Comparison of ENCODE assay signal across 8 mouse cellular contexts in the genomic region with DNA sequence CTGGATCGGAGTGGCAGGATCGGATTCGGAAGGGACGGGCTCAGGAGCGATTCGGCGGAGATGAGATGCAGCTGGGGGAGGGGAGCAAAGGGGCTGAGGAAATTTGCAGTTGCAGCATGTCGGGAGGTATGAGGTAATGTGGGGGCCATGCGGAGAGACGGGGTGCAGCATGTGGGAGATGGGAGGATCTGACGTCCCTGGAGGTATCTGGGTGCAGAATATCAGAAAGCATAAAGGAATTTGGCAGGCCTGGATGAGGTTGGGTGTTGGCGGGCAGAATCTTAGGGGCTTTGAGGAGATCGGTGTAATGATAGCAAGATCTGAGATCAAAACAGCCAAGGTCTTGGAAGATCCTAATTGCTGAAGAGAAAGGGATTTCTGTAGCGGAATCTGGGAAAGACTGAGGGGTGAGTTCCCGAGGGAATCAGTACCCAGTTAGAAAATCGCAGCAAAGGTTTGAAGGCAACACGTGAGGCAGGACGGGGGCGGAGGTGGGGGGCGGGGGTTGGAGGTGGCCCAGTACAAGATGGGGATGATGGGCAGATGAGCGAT. TPM values are rescaled to one million over a fixed set of nuclear protein-coding genes. Genes with fewer than 3 reads are reported as not detected.
A peak's percentile ranks its signal among the peaks of the same experiment; 100 is the strongest.
DNase-seq lines count a peak whose midpoint lies in the region; ATAC-seq and TF ChIP-seq lines count a peak whose summit lies in the region.

No protein-coding gene starts in this region.

- H3K36me3 ChIP-seq in lung, postnatal 0 days (ENCODE audit: insufficient read depth, low read length) = no peaks in the 10 kb centered on the region
- H3K36me3 ChIP-seq in heart, postnatal 0 days (replicated peaks; ENCODE audit: control insufficient read depth, insufficient read depth, low read length) = no peaks in the 10 kb centered on the region
- peaks cover under 1% of the 10 kb centered on the region for H3K36me3 ChIP-seq in megakaryocyte, embryonic 14.5 days (replicated peaks; ENCODE audit: low read length)

- H3K4me2 ChIP-seq in lung, postnatal 0 days (replicated peaks; ENCODE audit: low read depth, low read length) = peak overlapping the region; percentile 81
- peak overlapping the region; percentile 78 for H3K4me2 ChIP-seq in heart, postnatal 0 days (ENCODE audit: low read depth, low read length)

- WGBS in lung, postnatal 0 days = under 1% methylated on average over 21 of the region's 21 CpGs
- under 1% methylated on average over 21 of the region's 21 CpGs for WGBS in heart, postnatal 0 days

- no peak for TF ChIP-seq EP300 in lung, postnatal 0 days (IDR thresholded peaks at IDR 0.05)
- TF ChIP-seq EP300 in heart, postnatal 0 days (IDR thresholded peaks at IDR 0.05; ENCODE audit: low read depth) = no peak

- H3K27me3 ChIP-seq in lung, postnatal 0 days (replicated peaks; ENCODE audit: insufficient read depth, low read length) = no peaks in the 10 kb centered on the region
- no peaks in the 10 kb centered on the region for H3K27me3 ChIP-seq in heart, postnatal 0 days (ENCODE audit: control insufficient read depth, insufficient read depth, low read length)
- no peaks in the 10 kb centered on the region for H3K27me3 ChIP-seq in megakaryocyte, embryonic 14.5 days (replicated peaks)

- ATAC-seq in lung, postnatal 0 days = peak; percentile 68
- ATAC-seq in heart, postnatal 0 days (ENCODE audit: insufficient read depth, low read depth) = peak; percentile 63

- H3K27ac ChIP-seq in lung, postnatal 0 days (ENCODE audit: low read length) = no peak overlapping the region
- 0 out of 2 replicates have a peak overlapping the region, but pooled peaks have one; percentile 5 for H3K27ac ChIP-seq in heart, postnatal 0 days (ENCODE audit: low read depth)

- H3K9ac ChIP-seq in lung, postnatal 0 days (replicated peaks; ENCODE audit: low read depth) = peak overlapping the region; percentile 56
- H3K9ac ChIP-seq in heart, postnatal 0 days (replicated peaks; ENCODE audit: low read depth, low read length) = peak overlapping the region; percentile 68

- no peaks in the 10 kb centered on the region for H3K9me3 ChIP-seq in lung, postnatal 0 days (ENCODE audit: low read length)
- no peaks in the 10 kb centered on the region for H3K9me3 ChIP-seq in heart, postnatal 0 days (replicated peaks; ENCODE audit: control insufficient read depth, low read length)
- H3K9me3 ChIP-seq in megakaryocyte, embryonic 14.5 days = peaks cover 1% of the 10 kb centered on the region; the same call in 1 of the 2 replicates

- 0 out of 2 replicates have a peak, but pooled peaks cover 4% of the 10 kb centered on the region for H3K4me1 ChIP-seq in lung, postnatal 0 days (ENCODE audit: insufficient read depth, low read depth, low read length)
- H3K4me1 ChIP-seq in heart, postnatal 0 days (ENCODE audit: control insufficient read depth, insufficient read depth) = peaks cover 27% of the 10 kb centered on the region
- peaks cover 42% of the 10 kb centered on the region for H3K4me1 ChIP-seq in megakaryocyte, embryonic 14.5 days

- peak overlapping the region; percentile 78 for H3K4me3 ChIP-seq in lung, postnatal 0 days (ENCODE audit: low read depth, low read length)
- peak overlapping the region; percentile 72 for H3K4me3 ChIP-seq in heart, postnatal 0 days (ENCODE audit: low read depth, low read length)
- H3K4me3 ChIP-seq in megakaryocyte, embryonic 14.5 days (replicated peaks) = peak overlapping the region; percentile 97

- peak; percentile 83 for DNase-seq in cerebellum, adult 9-10 months
- no peak for DNase-seq in cerebellum, adult 11 months
- DNase-seq in lung, postnatal 0 days (ENCODE audit: low spot score) = no peak
- DNase-seq in lung, postnatal 36 days = no peak
- no peak for DNase-seq in heart, postnatal 0 days (ENCODE audit: low spot score)
- no peak for DNase-seq in testis, postnatal 10 days (ENCODE audit: low spot score)
- DNase-seq in urinary bladder, postnatal 25 days (ENCODE audit: low spot score) = no peak

- TF ChIP-seq CTCF in lung, postnatal 0 days (IDR thresholded peaks at IDR 0.05) = no peak
- no peak for TF ChIP-seq CTCF in heart, postnatal 0 days (IDR thresholded peaks at IDR 0.05; ENCODE audit: low read depth)

RNA-seq across cellular contexts. Expression of gene Trim32, which starts 0.4 kb away (rescaled TPM):
- 11.9 and 12.9 TPM in 2 replicates for polyA plus RNA-seq in lung, postnatal 0 days (2015; fragmentation: Nextera tagmentation; extraction: Ambion mirVana)
- total RNA-seq in heart, postnatal 0 days (2014; rRNA removed; ENCODE audit: low replicate concordance) = 29.0 and 40.0 TPM in 2 replicates
- polyA plus RNA-seq in heart, postnatal 0 days (2015; fragmentation: Nextera tagmentation; extraction: Ambion mirVana) = 15.0 and 16.2 TPM in 2 replicates
- 1.3 TPM in 1 of 2 replicates, not detected in the other for polyA plus RNA-seq in megakaryocyte, embryonic 14.5 days (2012; ENCODE audit: insufficient read depth, low replicate concordance)
